Mouse (Mus musculus): Measurements from ENCODE around the gene Enpp7. TPM values are rescaled to one million over a fixed set of nuclear protein-coding genes. Genes with fewer than 3 reads are reported as not detected.

Enpp7 gene
- polyA plus RNA-seq, 1 experiment from 2014 or later, result not detected

DNA sequence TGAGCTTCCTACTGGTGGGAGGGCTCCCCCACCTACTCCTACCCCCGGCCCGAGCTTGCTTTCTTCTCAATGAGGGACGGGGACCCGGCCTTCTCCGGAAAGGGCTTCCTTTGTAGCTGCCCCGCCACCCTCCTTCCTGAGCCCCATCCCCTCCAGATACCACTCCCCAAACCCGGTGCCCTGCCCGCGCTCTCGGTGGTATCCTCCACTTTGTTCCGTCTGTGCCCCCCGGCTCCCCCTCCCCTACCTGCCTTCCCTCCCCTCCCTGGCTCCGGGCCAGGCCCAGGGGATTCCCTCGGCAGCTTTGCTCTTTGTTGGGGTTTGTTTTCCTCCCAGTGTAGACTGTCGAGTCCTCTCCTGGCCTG, 35.6 kb downstream of the Enpp7 start:
- H3K9me3 ChIP-seq (ENCODE audit: control insufficient read depth, low read length), result no peaks in the 10 kb centered on the region
- peak overlapping the region; percentile 94 for H3K4me3 ChIP-seq (ENCODE audit: low read length)
- peaks cover 5% of the 10 kb centered on the region; the same call in 1 of the 2 replicates for H3K27me3 ChIP-seq (replicated peaks; ENCODE audit: control insufficient read depth, insufficient read depth, low read length)
- peaks cover 19% of the 10 kb centered on the region for H3K36me3 ChIP-seq (ENCODE audit: control insufficient read depth, insufficient read depth, low read length)
- peak overlapping the region; percentile 86 for H3K27ac ChIP-seq (ENCODE audit: low read depth, low read length)
- 2% methylated on average over 15 of the region's 15 CpGs for WGBS
- H3K4me1 ChIP-seq (ENCODE audit: control insufficient read depth, insufficient read depth, low read depth, low read length), result peaks cover 37% of the 10 kb centered on the region
- no peak; the same call in 1 of the 2 replicates for ATAC-seq
- peak overlapping the region; percentile 94 for H3K9ac ChIP-seq (ENCODE audit: low read depth, low read length)
- H3K4me2 ChIP-seq (ENCODE audit: low read length), result peak overlapping the region; percentile 91

DNA sequence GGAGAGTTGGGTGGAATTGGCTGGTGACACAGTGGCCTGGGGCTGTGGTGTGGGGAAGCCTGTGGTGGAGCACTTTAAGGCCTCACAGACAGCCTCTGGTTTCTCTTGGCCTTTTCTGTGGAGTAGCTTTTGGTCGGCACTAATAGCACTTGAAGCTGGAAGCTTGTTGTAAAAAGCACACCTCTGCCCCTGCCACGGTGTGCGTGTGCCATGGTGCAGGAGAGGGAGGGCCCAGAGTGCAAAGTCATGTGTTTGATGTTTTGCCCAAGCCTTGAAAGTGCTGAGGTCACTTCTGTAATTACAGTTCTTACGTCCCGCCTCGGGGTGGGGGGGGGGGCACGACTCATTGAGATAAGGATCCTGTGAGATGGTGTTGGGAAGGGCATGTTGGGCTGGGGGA, 36.3 kb downstream of the Enpp7 start:
- no peaks in the 10 kb centered on the region for H3K9me3 ChIP-seq (ENCODE audit: control insufficient read depth, low read length)
- peak overlapping the region; percentile 94 for H3K4me3 ChIP-seq (ENCODE audit: low read length)
- peak overlapping the region; percentile 91 for H3K4me2 ChIP-seq (ENCODE audit: low read length)
- peaks cover 24% of the 10 kb centered on the region for H3K36me3 ChIP-seq (ENCODE audit: control insufficient read depth, insufficient read depth, low read length)
- peak overlapping the region; percentile 94 for H3K9ac ChIP-seq (ENCODE audit: low read depth, low read length)
- peaks cover 37% of the 10 kb centered on the region for H3K4me1 ChIP-seq (ENCODE audit: control insufficient read depth, insufficient read depth, low read depth, low read length)
- peaks cover 5% of the 10 kb centered on the region; the same call in 1 of the 2 replicates for H3K27me3 ChIP-seq (replicated peaks; ENCODE audit: control insufficient read depth, insufficient read depth, low read length)
- no peak for ATAC-seq
- WGBS, result 13% methylated on average over 7 of the region's 7 CpGs
- no peak overlapping the region for H3K27ac ChIP-seq (ENCODE audit: low read depth, low read length)

DNA sequence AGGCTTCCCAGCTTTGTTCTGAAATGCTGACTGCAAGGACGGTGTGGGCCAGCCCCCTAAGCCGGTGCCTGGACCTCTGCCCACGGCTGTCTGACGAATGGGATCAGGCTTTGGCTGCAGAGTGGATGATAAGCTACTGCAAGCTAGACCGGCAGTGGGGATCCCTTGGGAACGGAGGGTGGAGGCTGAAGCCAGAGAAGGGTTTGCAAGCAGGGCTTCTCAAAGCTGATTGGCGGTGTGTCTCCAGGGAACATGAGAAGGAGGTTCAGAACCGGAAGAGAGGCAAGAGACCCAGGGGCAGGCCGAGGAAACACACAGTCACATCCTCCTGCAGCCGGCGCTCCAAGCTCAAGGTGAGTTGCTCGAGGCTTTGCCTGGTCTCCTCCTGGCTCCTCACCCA, 38.2 kb downstream of the Enpp7 start:
- Histone ChIP-seq H3K4me1 (ENCODE audit: control insufficient read depth, insufficient read depth, low read depth, low read length) (peaks cover 37% of the 10 kb centered on the region), H3K4me3 (ENCODE audit: low read length) (no peak overlapping the region)
- no peak for ATAC-seq

DNA sequence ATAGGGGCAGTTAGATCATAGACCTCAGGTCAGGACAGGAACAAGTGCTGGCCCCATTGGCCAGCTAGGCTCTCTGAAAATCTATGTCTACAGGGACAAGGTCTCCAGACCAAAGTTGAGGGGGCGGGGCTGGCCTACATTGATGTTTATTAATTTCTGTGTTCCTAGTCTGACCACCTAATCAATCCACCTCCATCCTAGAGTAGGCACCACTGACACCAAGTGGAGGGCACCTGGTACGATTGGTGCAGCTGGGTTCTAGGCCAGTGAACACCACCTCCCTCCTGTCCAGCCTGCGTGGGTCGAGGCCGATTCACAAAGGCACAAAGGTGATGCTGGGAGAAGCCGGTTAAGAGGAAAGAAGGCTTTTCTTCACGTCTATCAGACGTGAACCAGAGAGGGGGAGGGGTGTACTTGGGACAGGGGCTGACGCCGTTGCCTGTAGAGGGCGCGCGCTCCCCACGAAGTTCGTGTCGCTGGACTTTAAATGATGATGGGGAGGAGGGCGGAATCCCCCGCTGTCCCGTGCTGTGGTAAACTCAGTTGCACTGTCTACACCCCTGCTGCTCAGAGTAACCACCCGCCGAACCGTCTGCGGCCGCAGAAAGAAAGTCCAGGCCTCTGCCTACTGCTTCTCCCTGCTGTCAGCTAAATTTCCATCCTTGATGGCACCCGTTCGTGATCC, 46.0 kb downstream of the Enpp7 start:
- peak; percentile 41; the same call in 1 of the 2 replicates for ATAC-seq
- Histone ChIP-seq H3K27me3 (replicated peaks; ENCODE audit: control insufficient read depth, insufficient read depth, low read length) (peaks cover 32% of the 10 kb centered on the region), H3K4me2 (ENCODE audit: low read length) (peak overlapping the region; percentile 43), H3K4me1 (ENCODE audit: control insufficient read depth, insufficient read depth, low read depth, low read length) (peaks cover 24% of the 10 kb centered on the region), H3K4me3 (ENCODE audit: low read length) (peak overlapping the region; percentile 10; the same call in 1 of the 2 replicates), H3K36me3 (ENCODE audit: control insufficient read depth, insufficient read depth, low read length) (peaks cover 8% of the 10 kb centered on the region), H3K9me3 (ENCODE audit: control insufficient read depth, low read length) (no peaks in the 10 kb centered on the region), H3K27ac (ENCODE audit: low read depth, low read length) (no peak overlapping the region), H3K9ac (ENCODE audit: low read depth, low read length) (no peak overlapping the region)
- 1% methylated on average over 24 of the region's 26 CpGs for WGBS

More for the DNA sequence above, 38.2 kb downstream of the Enpp7 start:
- H3K4me2 ChIP-seq (ENCODE audit: low read length), result peak overlapping the region; percentile 7; the same call in 1 of the 2 replicates
- no peak overlapping the region for H3K27ac ChIP-seq (ENCODE audit: low read depth, low read length)
- peaks cover 30% of the 10 kb centered on the region for H3K36me3 ChIP-seq (ENCODE audit: control insufficient read depth, insufficient read depth, low read length)
- no peaks in the 10 kb centered on the region for H3K9me3 ChIP-seq (ENCODE audit: control insufficient read depth, low read length)
- H3K9ac ChIP-seq (ENCODE audit: low read depth, low read length), result peak overlapping the region; percentile 5; the same call in 1 of the 2 replicates
- H3K27me3 ChIP-seq (replicated peaks; ENCODE audit: control insufficient read depth, insufficient read depth, low read length), result peaks cover 2% of the 10 kb centered on the region; the same call in 1 of the 2 replicates
- 30% methylated on average over 12 of the region's 12 CpGs for WGBS

DNA sequence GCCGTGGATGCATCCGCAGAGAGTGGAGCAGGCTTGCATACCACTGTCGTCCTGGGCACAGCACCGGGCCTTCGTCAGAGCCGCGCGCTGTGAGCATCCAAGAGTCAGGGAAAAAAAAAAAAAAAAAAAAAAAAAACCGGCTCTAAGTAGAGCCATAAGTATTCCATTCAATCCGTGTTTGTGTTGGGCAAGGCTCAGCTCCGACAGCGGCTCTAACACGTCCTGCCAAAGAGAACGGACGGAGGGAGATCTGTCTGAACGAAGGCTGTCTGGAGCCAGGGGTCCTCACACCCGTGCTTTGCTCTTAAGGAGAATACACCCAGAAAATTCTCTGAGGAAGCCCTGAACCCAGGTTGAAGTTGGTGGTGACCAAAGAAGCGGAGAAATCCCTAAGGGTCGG, 46.6 kb downstream of the Enpp7 start:
- Histone ChIP-seq H3K9me3 (ENCODE audit: control insufficient read depth, low read length) (no peaks in the 10 kb centered on the region), H3K9ac (ENCODE audit: low read depth, low read length) (no peak overlapping the region), H3K36me3 (ENCODE audit: control insufficient read depth, insufficient read depth, low read length) (peaks cover 3% of the 10 kb centered on the region; the same call in 1 of the 2 replicates), H3K27ac (ENCODE audit: low read depth, low read length) (no peak overlapping the region), H3K27me3 (replicated peaks; ENCODE audit: control insufficient read depth, insufficient read depth, low read length) (peaks cover 36% of the 10 kb centered on the region), H3K4me3 (ENCODE audit: low read length) (no peak overlapping the region; the same call in 1 of the 2 replicates), H3K4me1 (ENCODE audit: control insufficient read depth, insufficient read depth, low read depth, low read length) (peaks cover 30% of the 10 kb centered on the region), H3K4me2 (ENCODE audit: low read length) (peak overlapping the region; percentile 43)
- 9% methylated on average over 19 of the region's 19 CpGs for WGBS
- no peak for ATAC-seq

DNA sequence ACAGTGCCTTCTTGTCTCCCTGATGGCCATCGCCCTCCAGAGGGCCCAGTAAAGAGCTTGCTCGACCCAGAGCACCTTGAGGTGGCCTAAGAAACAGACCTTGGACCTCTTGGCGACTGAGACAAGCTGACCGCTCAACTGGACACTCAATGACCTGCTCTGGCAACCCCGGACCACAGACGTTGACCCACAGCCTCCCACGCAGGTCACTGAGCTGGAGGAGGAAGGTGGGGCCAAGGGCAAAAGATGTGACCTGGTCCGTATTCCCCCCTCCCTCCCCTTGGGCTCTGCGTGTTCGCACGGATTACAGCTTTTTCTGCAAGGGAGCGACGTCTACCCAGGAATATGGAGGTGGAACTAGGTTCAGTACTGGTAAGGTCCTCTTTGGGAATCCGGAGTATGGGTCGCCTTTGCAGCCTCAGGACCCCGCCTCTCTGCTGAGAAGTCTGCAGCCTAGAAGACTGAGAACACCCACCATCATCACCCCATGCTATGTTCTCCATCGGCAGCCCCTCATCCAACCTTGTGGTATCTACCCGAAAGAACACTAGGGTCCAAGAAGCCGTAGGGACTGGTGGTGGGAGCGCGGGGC, 47.2 kb downstream of the Enpp7 start:
- 2% methylated on average over 21 of the region's 21 CpGs for WGBS
- peak overlapping the region; percentile 9; the same call in 1 of the 2 replicates for H3K4me3 ChIP-seq (ENCODE audit: low read length)
- H3K27me3 ChIP-seq (replicated peaks; ENCODE audit: control insufficient read depth, insufficient read depth, low read length), result peaks cover 36% of the 10 kb centered on the region
- no peak overlapping the region for H3K27ac ChIP-seq (ENCODE audit: low read depth, low read length)
- peaks cover 3% of the 10 kb centered on the region; the same call in 1 of the 2 replicates for H3K36me3 ChIP-seq (ENCODE audit: control insufficient read depth, insufficient read depth, low read length)
- peaks cover 36% of the 10 kb centered on the region for H3K4me1 ChIP-seq (ENCODE audit: control insufficient read depth, insufficient read depth, low read depth, low read length)
- no peak for ATAC-seq
- H3K9me3 ChIP-seq (ENCODE audit: control insufficient read depth, low read length), result no peaks in the 10 kb centered on the region
- peak overlapping the region; percentile 16; the same call in 1 of the 2 replicates for H3K4me2 ChIP-seq (ENCODE audit: low read length)
- no peak overlapping the region for H3K9ac ChIP-seq (ENCODE audit: low read depth, low read length)

DNA sequence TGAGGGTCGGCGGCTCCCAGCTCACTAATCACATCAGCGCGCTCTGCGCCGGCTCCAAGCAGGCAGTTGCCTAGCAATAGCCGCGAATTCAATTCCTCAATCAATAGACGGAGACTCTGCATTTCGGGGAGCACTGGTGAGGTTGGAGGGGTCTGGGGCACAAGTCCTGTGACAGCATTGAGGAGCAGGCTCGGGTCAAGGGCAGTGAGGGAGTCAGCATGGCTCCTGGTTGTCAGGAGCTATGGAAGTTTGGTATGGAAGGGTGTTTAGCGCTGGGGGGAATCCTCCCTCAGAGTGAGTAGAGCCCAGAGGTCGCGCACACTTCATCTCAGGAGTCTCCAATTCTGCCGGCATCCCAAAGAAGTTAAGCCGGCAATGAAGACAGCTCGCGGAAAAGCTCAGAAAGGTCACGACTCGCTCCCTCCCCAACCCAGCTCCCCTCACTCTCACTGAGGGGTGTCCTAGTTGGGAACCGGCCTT, 47.7 kb downstream of the Enpp7 start:
- 8% methylated on average over 21 of the region's 21 CpGs for WGBS
- Histone ChIP-seq H3K36me3 (ENCODE audit: control insufficient read depth, insufficient read depth, low read length) (peaks cover under 1% of the 10 kb centered on the region; the same call in 1 of the 2 replicates), H3K9me3 (ENCODE audit: control insufficient read depth, low read length) (no peaks in the 10 kb centered on the region), H3K27me3 (replicated peaks; ENCODE audit: control insufficient read depth, insufficient read depth, low read length) (peaks cover 36% of the 10 kb centered on the region), H3K4me2 (ENCODE audit: low read length) (0 out of 2 replicates have a peak overlapping the region, but pooled peaks have one; percentile 16), H3K4me3 (ENCODE audit: low read length) (peak overlapping the region; percentile 9; the same call in 1 of the 2 replicates), H3K27ac (ENCODE audit: low read depth, low read length) (no peak overlapping the region), H3K4me1 (ENCODE audit: control insufficient read depth, insufficient read depth, low read depth, low read length) (peaks cover 36% of the 10 kb centered on the region), H3K9ac (ENCODE audit: low read depth, low read length) (no peak overlapping the region)
- ATAC-seq, result no peak

DNA sequence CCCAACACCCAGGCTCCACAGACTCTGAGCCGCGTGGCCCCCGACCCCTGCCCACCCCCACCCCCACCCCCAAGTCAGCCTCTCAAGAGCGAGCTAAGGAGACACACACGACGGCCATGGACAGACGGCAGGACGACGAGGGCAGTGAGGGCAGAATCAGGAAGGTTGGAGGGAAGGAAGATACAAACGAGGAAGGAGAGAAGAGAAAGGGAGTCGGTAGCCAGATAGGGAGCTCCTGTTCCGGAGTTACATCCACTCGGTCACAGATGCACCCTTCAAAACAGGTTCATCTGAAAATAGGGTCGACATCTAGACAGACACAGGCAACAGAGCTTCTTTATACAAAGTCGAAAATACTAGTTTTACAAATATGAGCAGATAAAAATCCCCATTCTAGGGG, 48.5 kb downstream of the Enpp7 start:
- Histone ChIP-seq H3K4me3 (ENCODE audit: low read length) (no peak overlapping the region), H3K4me2 (ENCODE audit: low read length) (no peak overlapping the region), H3K4me1 (ENCODE audit: control insufficient read depth, insufficient read depth, low read depth, low read length) (peaks cover 37% of the 10 kb centered on the region), H3K9me3 (ENCODE audit: control insufficient read depth, low read length) (no peaks in the 10 kb centered on the region), H3K9ac (ENCODE audit: low read depth, low read length) (no peak overlapping the region), H3K27me3 (replicated peaks; ENCODE audit: control insufficient read depth, insufficient read depth, low read length) (peaks cover 36% of the 10 kb centered on the region), H3K27ac (ENCODE audit: low read depth, low read length) (no peak overlapping the region), H3K36me3 (ENCODE audit: control insufficient read depth, insufficient read depth, low read length) (no peaks in the 10 kb centered on the region)
- 8% methylated on average over 15 of the region's 15 CpGs for WGBS
- no peak for ATAC-seq
